Mouse (Mus musculus) embryonic facial prominence, embryonic 13.5 days (tissue): ENCODE results near the gene Man2b1. TPM values are rescaled to one million over a fixed set of nuclear protein-coding genes. Genes with fewer than 3 reads are reported as not detected.
"Not testable (repeated sequence)": the region's sequence is repeated elsewhere in the genome, so short reads cannot be mapped to it uniquely, and the experiment has no call there.

Source experiments
- ATAC-seq: fragments of 200-750 bp; cut with Nextera tagmentation; 2 replicates; pipeline ENCODE4 v1.8.0; 2017; ENCODE audit warnings: low read depth; ENCODE audit not compliant: insufficient number of reproducible peaks, insufficient read depth, low FRiP score, low TSS enrichment
- H3K27ac ChIP-seq: fragments of 300-500 bp; sonication (generic); 2 replicates; pipeline ENCODE4 v1.5.1; 2015; ENCODE audit warnings: moderate library complexity, mild to moderate bottlenecking, inconsistent platforms
- H3K27me3 ChIP-seq: fragments of 300-500 bp; sonication (generic); 2 replicates; pipeline ENCODE4 v1.6.1; 2015; ENCODE audit warnings: mild to moderate bottlenecking, inconsistent platforms
- H3K36me3 ChIP-seq: fragments of 300-500 bp; sonication (generic); 2 replicates; pipeline ENCODE4 v1.6.1; 2015; ENCODE audit warnings: mild to moderate bottlenecking, inconsistent platforms
- H3K4me1 ChIP-seq: fragments of 300-500 bp; sonication (generic); 2 replicates; pipeline ENCODE4 v1.6.1; 2015; ENCODE audit warnings: inconsistent platforms
- H3K4me2 ChIP-seq: fragments of 300-500 bp; sonication (generic); 2 replicates; pipeline ENCODE4 v1.6.1; 2015; ENCODE audit warnings: moderate library complexity, mild to moderate bottlenecking, inconsistent platforms
- H3K4me3 ChIP-seq: fragments of 300-500 bp; sonication (generic); 2 replicates; pipeline ENCODE4 v1.5.1; 2015; ENCODE audit warnings: mild to moderate bottlenecking, inconsistent platforms
- H3K9ac ChIP-seq: fragments of 300-500 bp; sonication (generic); 2 replicates; pipeline ENCODE4 v1.6.1; 2015; ENCODE audit warnings: mild to moderate bottlenecking, inconsistent platforms
- H3K9me3 ChIP-seq: fragments of 300-500 bp; sonication (generic); 2 replicates; pipeline ENCODE4 v1.6.1; 2016; ENCODE audit warnings: inconsistent platforms
- WGBS: fragments of 180-500 bp; shearing (Covaris S2); methylation state at CpG from one replicate; pipeline ENCODE4 v1.1.7; 2015; ENCODE audit warnings: mixed read lengths; 5-methylcytosine and 5-hydroxymethylcytosine counted together
- polyA plus RNA-seq: library from polyadenylated mRNA; unstranded; fragments of >200 nt; fragmentation: Nextera tagmentation; extraction: Ambion mirVana; gene quantifications from 2 replicates; pipeline ENCODE4 v1.2.1, GENCODE M21; 2015

The Man2b1 gene
- polyA plus RNA-seq, 1 experiment from 2014 or later: 29.1 TPM

DNA sequence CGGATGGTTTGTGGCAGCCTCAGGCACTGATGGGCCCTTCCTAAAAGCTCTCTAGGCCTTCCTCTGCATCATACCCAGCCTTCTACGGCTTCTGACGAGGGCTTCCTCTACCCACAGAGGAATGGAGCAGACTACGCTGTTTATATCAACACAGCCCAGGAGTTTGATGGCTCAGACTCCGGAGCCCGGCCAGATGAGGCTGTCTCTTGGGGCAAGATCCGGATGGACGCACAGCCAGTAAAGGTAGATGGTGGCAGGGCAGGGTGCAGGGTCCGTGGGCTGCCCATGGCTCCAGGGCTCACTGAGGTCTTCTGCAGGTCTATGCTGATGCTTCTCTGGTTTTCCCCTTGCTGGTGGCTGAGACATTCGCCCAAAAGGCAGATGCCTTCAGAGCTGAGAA is 8.5 kb upstream of the Man2b1 start:
- peaks cover 52% of the 10 kb centered on the region for H3K36me3 ChIP-seq
- WGBS: 80% methylated on average over 10 of the region's 10 CpGs
- H3K27ac ChIP-seq: no peak overlapping the region

DNA sequence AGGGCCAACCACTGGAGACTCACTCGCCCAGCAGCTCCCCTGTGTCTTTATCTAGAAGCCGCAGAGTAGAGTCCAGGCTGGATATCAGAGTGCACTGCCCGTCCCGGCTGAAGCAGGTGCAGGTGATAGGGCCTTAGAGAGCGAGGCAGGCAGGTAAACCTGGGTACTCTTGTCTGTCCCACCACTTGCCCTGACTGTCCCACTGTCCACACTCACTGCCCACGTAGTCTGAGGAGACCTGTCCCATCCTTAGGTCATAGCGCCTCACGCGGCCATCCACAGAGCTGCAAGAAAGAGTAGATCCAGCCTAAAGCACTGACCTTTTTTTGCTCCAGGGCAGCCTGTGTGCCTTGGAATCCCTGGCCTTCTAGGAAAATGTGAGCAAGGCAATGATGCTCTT is 7.1 kb upstream of the Man2b1 start:
- H3K4me2 ChIP-seq: no peak overlapping the region
- ATAC-seq: no peak
- no peak overlapping the region for H3K9ac ChIP-seq
- no peak overlapping the region for H3K4me3 ChIP-seq
- no peaks in the 10 kb centered on the region for H3K27me3 ChIP-seq
- no peaks in the 10 kb centered on the region for H3K9me3 ChIP-seq
- peaks cover 13% of the 10 kb centered on the region for H3K4me1 ChIP-seq
- H3K36me3 ChIP-seq: peaks cover 52% of the 10 kb centered on the region
- no peak overlapping the region for H3K27ac ChIP-seq
- WGBS: 82% methylated on average over 9 of the region's 9 CpGs

More for the DNA sequence above, 8.5 kb upstream of the Man2b1 start:
- Histone ChIP-seq H3K9ac (no peak overlapping the region), H3K9me3 (no peaks in the 10 kb centered on the region), H3K4me3 (no peak overlapping the region), H3K4me1 (peaks cover 12% of the 10 kb centered on the region), H3K4me2 (no peak overlapping the region), H3K27me3 (no peaks in the 10 kb centered on the region)
- no peak for ATAC-seq

DNA sequence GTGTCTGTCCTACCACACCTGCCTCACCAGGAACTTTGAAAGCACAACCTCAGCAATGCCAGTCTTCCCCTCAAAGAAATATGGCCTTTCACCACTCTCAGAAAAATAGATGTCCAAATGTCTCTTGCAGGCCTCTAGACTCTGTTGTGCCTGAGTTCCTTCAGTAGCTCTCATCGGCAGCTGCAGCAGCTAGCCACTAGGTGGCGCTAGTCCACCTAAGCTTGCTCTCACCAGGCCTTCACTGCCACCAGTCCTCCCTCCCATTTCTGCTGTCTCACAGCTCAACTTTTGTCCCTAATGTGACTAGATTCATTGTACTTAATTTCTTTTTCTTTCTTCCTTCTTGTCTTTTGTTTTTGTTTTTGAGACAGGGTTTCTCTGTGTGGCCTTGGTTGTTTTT is 6.1 kb upstream of the Man2b1 start:
- peaks cover 19% of the 10 kb centered on the region for H3K4me1 ChIP-seq
- no peak overlapping the region for H3K4me2 ChIP-seq
- no peaks in the 10 kb centered on the region for H3K27me3 ChIP-seq
- no peak overlapping the region for H3K27ac ChIP-seq
- H3K4me3 ChIP-seq: no peak overlapping the region
- no peak overlapping the region for H3K9ac ChIP-seq
- WGBS: 0% methylated on average over 2 of the region's 2 CpGs
- ATAC-seq: no peak
- H3K36me3 ChIP-seq: peaks cover 52% of the 10 kb centered on the region
- no peaks in the 10 kb centered on the region for H3K9me3 ChIP-seq

DNA sequence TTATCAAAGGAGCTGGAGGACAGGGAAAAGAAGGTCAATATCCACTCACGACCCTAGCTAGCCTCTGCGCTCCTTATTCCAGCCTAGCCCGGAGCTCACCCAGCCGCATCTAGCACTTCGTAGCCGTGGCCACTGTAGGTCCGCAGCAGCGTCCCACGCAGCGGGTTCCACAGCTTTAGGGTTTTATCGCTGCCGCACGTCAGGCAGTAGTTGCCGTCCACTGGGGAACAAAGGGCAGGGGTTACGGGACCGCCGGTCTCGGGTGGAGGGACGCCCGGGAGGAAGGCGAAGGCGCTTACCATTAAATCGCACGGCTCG is 2.9 kb upstream of the Man2b1 start:
- Histone ChIP-seq H3K4me1 (peaks cover 31% of the 10 kb centered on the region), H3K27me3 (no peaks in the 10 kb centered on the region), H3K36me3 (peaks cover 35% of the 10 kb centered on the region), H3K4me3 (peak overlapping the region; percentile 93), H3K27ac (peak overlapping the region; percentile 62), H3K9me3 (no peaks in the 10 kb centered on the region), H3K4me2 (peak overlapping the region; percentile 97), H3K9ac (peak overlapping the region; percentile 92)
- ATAC-seq: no peak
- whole genome bisulfite sequencing: under 1% methylated on average over 25 of the region's 25 CpGs

DNA sequence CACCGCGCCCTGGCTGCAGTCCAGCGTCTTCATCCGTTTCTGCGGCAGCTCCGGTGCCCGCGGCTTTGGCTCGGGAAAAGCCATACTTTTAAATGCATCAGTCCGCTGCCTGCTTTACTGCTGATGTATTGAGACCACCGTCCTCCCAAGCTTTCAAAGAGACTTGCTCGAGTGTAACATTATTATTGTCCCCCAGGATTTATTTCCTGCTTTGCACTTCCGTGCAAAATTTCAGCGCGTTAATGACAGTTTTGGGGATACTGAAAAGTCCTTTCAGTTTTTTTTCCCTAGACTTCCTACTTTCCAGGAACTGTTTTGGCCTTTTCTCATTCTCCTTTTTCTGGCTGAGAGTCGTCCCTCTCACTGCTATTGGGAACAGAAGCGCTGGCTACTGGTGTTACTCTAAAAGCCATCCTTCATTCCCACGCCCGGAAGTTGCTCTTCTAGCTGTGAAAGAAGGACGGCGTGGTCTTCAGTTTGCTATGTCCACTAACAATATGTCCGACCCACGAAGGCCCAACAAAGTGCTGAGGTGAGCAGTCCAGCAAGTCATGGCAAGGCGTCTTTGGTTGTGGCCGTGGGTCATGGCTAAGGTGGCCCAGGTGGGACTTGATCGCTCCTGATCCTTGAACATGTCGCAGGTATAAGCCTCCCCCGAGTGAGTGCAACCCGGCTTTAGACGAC is 2.4 kb upstream of the Man2b1 start, which contains the start of gene Wdr83os:
Wdr83os (plus strand) TSS at position 209 of the 684 bp plus-strand sequence.
- Histone ChIP-seq H3K4me3 (peak within 1 kb of the TSS; percentile 93), H3K9ac (peak within 1 kb of the TSS; percentile 92), H3K27ac (peak within 1 kb of the TSS; percentile 62), H3K9me3 (no peaks in the 10 kb centered on the region), H3K4me1 (peaks cover 31% of the 10 kb centered on the region), H3K4me2 (peak within 1 kb of the TSS; percentile 97), H3K27me3 (no peaks in the 10 kb centered on the region), H3K36me3 (peaks cover 35% of the 10 kb centered on the region)
- peak; percentile 17; the same call in 1 of the 2 replicates for ATAC-seq
- under 1% methylated on average over 30 of the region's 30 CpGs for WGBS

GRCm38 (mm10) chr8:85081216-85081555 is 1.9 kb upstream of the Man2b1 start, which contains the start of gene Wdr83:
TSS of gene Wdr83 (minus strand) at chr8:85081306.
- H3K4me3 ChIP-seq: peak within 1 kb of the TSS; percentile 93
- peaks cover 33% of the 10 kb centered on the region for H3K36me3 ChIP-seq
- H3K4me1 ChIP-seq: peaks cover 31% of the 10 kb centered on the region
- H3K4me2 ChIP-seq: peak within 1 kb of the TSS; percentile 97
- 0% methylated on average over 9 of the region's 9 CpGs for WGBS
- H3K27ac ChIP-seq: peak within 1 kb of the TSS; percentile 62
- no peaks in the 10 kb centered on the region for H3K9me3 ChIP-seq
- no peaks in the 10 kb centered on the region for H3K27me3 ChIP-seq
- H3K9ac ChIP-seq: peak within 1 kb of the TSS; percentile 92
- ATAC-seq: peak; percentile 53; the same call in 1 of the 2 replicates

GRCm38 (mm10) chr8:85082169-85082568 is 901 bp upstream of the Man2b1 start:
- H3K27ac ChIP-seq, H3K4me2 ChIP-seq, H3K4me3 ChIP-seq, H3K9ac ChIP-seq, H3K27me3 ChIP-seq, ATAC-seq, H3K9me3 ChIP-seq: not testable (repeated sequence)
- peaks cover 31% of the 10 kb centered on the region for H3K4me1 ChIP-seq
- peaks cover 34% of the 10 kb centered on the region for H3K36me3 ChIP-seq
- WGBS: 89% methylated on average over 4 of the region's 4 CpGs

- WGBS: 84% methylated on average over 8 of the region's 8 CpGs
- no peak overlapping the region for H3K4me3 ChIP-seq
- H3K9ac ChIP-seq: no peak overlapping the region
- no peak overlapping the region for H3K4me2 ChIP-seq
- H3K27ac ChIP-seq: no peak overlapping the region
- no peak for ATAC-seq
- H3K9me3 ChIP-seq: no peaks in the 10 kb centered on the region
- peaks cover 46% of the 10 kb centered on the region for H3K36me3 ChIP-seq
- H3K27me3 ChIP-seq: no peaks in the 10 kb centered on the region
- H3K4me1 ChIP-seq: peaks cover 27% of the 10 kb centered on the region
Observed at GRCm38 (mm10) chr8:85084633-85085032, 1.6 kb downstream of the Man2b1 start.

DNA sequence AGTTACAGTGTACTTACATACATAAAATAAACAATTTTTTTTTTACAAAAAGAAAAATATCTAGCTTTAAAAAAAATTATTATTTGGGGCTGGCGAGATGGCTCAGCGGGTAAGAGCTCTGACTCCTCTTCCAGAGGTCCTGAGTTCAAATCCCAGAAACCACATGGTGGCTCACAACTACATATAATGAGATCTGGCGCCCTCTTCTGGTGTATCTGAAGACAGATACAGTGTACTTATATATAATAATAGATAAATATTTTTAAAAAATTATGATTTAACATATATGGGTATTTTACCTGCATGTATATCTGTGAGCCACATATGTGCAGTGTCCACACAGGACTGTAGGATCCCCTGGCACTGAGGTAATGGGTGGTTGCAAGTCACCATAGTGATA is 3.2 kb downstream of the Man2b1 start:
- Histone ChIP-seq H3K27ac (no peak overlapping the region), H3K9ac (no peak overlapping the region), H3K4me2 (no peak overlapping the region), H3K36me3 (peaks cover 53% of the 10 kb centered on the region), H3K4me3 (no peak overlapping the region), H3K9me3 (no peaks in the 10 kb centered on the region), H3K4me1 (peaks cover 22% of the 10 kb centered on the region), H3K27me3 (no peaks in the 10 kb centered on the region)
- no peak for ATAC-seq
- WGBS: 73% methylated on average over 3 of the region's 3 CpGs

- WGBS: 82% methylated on average over 2 of the region's 2 CpGs
- H3K9ac ChIP-seq: no peak overlapping the region
- no peaks in the 10 kb centered on the region for H3K27me3 ChIP-seq
- H3K36me3 ChIP-seq: peaks cover 69% of the 10 kb centered on the region
- peaks cover 6% of the 10 kb centered on the region for H3K4me1 ChIP-seq
- no peak for ATAC-seq
- no peak overlapping the region for H3K4me3 ChIP-seq
- no peak overlapping the region for H3K4me2 ChIP-seq
- H3K27ac ChIP-seq: no peak overlapping the region
- no peaks in the 10 kb centered on the region for H3K9me3 ChIP-seq
Observed at GRCm38 (mm10) chr8:85088771-85089170, 5.7 kb downstream of the Man2b1 start.

DNA sequence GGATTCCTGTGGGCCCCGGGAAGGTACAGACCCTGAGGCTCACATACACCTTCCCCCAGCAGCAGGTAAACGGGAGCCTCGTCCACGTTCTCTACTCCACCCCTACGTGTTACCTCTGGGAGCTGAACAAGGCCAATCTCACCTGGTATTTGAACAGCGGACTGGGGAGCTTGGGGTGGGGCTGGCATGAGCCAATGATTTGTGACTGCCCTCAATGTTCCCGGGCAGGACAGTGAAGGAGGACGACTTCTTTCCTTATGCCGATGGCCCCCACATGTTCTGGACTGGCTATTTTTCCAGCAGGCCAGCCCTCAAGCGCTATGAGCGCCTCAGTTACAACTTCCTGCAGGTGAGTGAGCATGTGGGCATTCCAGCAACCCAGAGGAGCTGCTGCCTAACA is 7.8 kb downstream of the Man2b1 start:
- Histone ChIP-seq H3K27me3 (no peaks in the 10 kb centered on the region), H3K9ac (no peak overlapping the region), H3K9me3 (no peaks in the 10 kb centered on the region), H3K36me3 (peaks cover 73% of the 10 kb centered on the region), H3K27ac (no peak overlapping the region), H3K4me2 (no peak overlapping the region), H3K4me1 (no peaks in the 10 kb centered on the region), H3K4me3 (no peak overlapping the region)
- WGBS: 88% methylated on average over 11 of the region's 11 CpGs
- ATAC-seq: no peak

DNA sequence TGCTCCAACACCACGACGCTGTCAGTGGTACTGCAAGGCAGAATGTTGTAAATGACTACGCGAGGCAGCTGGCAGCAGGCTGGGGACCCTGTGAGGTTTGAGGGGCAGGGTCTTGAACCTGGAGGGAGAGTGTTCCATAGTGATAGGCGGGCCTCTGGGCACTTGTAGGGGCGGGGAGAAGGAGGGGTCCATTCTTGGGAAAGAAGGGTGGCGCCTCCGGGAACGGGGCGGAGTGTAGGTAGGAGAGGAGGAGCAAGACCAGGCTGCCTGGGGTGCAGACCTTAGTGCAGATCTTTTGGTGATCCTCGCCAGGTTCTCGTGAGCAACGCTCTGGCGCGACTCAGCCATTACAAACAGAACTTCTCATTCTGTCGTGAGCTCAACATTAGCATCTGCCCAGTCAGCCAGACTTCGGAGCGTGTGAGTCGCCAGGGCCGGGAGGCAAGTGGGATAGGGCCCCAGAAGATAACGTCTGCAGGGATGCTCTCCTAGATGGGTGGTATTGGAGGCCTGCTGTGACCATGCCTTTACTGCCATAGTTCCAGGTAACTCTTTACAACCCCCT is 8.5 kb downstream of the Man2b1 start:
- Histone ChIP-seq H3K4me2 (no peak overlapping the region), H3K4me1 (no peaks in the 10 kb centered on the region), H3K9ac (no peak overlapping the region), H3K9me3 (no peaks in the 10 kb centered on the region), H3K4me3 (no peak overlapping the region), H3K27ac (no peak overlapping the region), H3K36me3 (peaks cover 76% of the 10 kb centered on the region), H3K27me3 (no peaks in the 10 kb centered on the region)
- no peak for ATAC-seq
- WGBS: 39% methylated on average over 21 of the region's 21 CpGs
